ENCODE assay signal across 20 mouse cellular contexts in genomic region chr4:114676908-114677898, GRCm38 (mm10).
DNase-seq lines count a peak whose midpoint lies in the region; ATAC-seq and TF ChIP-seq lines count a peak whose summit lies in the region.
"Had no signal": no experiment of that assay in that cellular context is flagged by ENCODE, and none has a peak within 500 bp of the region (broad histone marks: within the 10 kb centered on the region; RNA-seq: fewer than 3 reads in every experiment).

No protein-coding gene starts in this region.

- H3K9me3 ChIP-seq in forebrain, embryonic 14.5 days (replicated peaks; ENCODE audit: control insufficient read depth, low read length) = no peaks in the 10 kb centered on the region
- H3K9me3 ChIP-seq in forebrain, embryonic 16.5 days (ENCODE audit: control insufficient read depth, low read length) = no peaks in the 10 kb centered on the region
- H3K9me3 ChIP-seq in kidney, postnatal 0 days (replicated peaks; ENCODE audit: low read length) = no peaks in the 10 kb centered on the region
- H3K9me3 ChIP-seq in intestine, embryonic 14.5 days (ENCODE audit: control insufficient read depth, low read length) = no peaks in the 10 kb centered on the region
- H3K9me3 ChIP-seq in stomach, embryonic 16.5 days (replicated peaks; ENCODE audit: control insufficient read depth, low read length) = no peaks in the 10 kb centered on the region
- H3K9me3 ChIP-seq: hindbrain, embryonic 13.5 days; midbrain, embryonic 13.5 days had no signal

- 0 out of 2 replicates have a peak, but pooled peaks cover 15% of the 10 kb centered on the region for H3K27me3 ChIP-seq in forebrain, embryonic 14.5 days (replicated peaks; ENCODE audit: control insufficient read depth, insufficient read depth, low read length)
- peaks cover 5% of the 10 kb centered on the region; the same call in 1 of the 2 replicates for H3K27me3 ChIP-seq in forebrain, embryonic 16.5 days (replicated peaks; ENCODE audit: control insufficient read depth, insufficient read depth, low read length)
- H3K27me3 ChIP-seq in kidney, postnatal 0 days (ENCODE audit: insufficient read depth, low read length) = no peaks in the 10 kb centered on the region
- no peaks in the 10 kb centered on the region for H3K27me3 ChIP-seq in kidney, adult 2 months (replicated peaks; ENCODE audit: control insufficient read depth, insufficient read depth, low read length)
- H3K27me3 ChIP-seq in intestine, embryonic 14.5 days (replicated peaks; ENCODE audit: control insufficient read depth, insufficient read depth, low read length) = peaks cover 4% of the 10 kb centered on the region; the same call in 1 of the 2 replicates
- H3K27me3 ChIP-seq in stomach, embryonic 16.5 days (ENCODE audit: control insufficient read depth, insufficient read depth, low read length) = no peaks in the 10 kb centered on the region
- H3K27me3 ChIP-seq: midbrain, embryonic 13.5 days had no signal

- H3K36me3 ChIP-seq in forebrain, embryonic 14.5 days (ENCODE audit: control insufficient read depth, insufficient read depth, low read length) = no peaks in the 10 kb centered on the region
- no peaks in the 10 kb centered on the region for H3K36me3 ChIP-seq in forebrain, embryonic 16.5 days (ENCODE audit: control insufficient read depth, insufficient read depth)
- H3K36me3 ChIP-seq in kidney, postnatal 0 days (ENCODE audit: insufficient read depth, low read length) = no peaks in the 10 kb centered on the region
- H3K36me3 ChIP-seq in kidney, adult 2 months (ENCODE audit: control insufficient read depth, insufficient read depth, low read length) = no peaks in the 10 kb centered on the region
- no peaks in the 10 kb centered on the region for H3K36me3 ChIP-seq in intestine, embryonic 14.5 days (ENCODE audit: control insufficient read depth, insufficient read depth, low read length)
- no peaks in the 10 kb centered on the region for H3K36me3 ChIP-seq in stomach, embryonic 16.5 days (ENCODE audit: control insufficient read depth, insufficient read depth, low read length)
- H3K36me3 ChIP-seq: hindbrain, embryonic 13.5 days; midbrain, embryonic 13.5 days had no signal

- H3K9ac ChIP-seq in forebrain, embryonic 14.5 days (ENCODE audit: low read length) = no peak overlapping the region
- H3K9ac ChIP-seq in forebrain, embryonic 16.5 days (replicated peaks; ENCODE audit: low read depth, low read length) = no peak overlapping the region
- no peak overlapping the region for H3K9ac ChIP-seq in kidney, postnatal 0 days (ENCODE audit: low read depth, low read length)
- no peak overlapping the region for H3K9ac ChIP-seq in intestine, embryonic 14.5 days (ENCODE audit: low read length)
- no peak overlapping the region for H3K9ac ChIP-seq in stomach, embryonic 16.5 days (ENCODE audit: low read length)
- H3K9ac ChIP-seq: forebrain, postnatal 0 days; hindbrain, embryonic 13.5 days; liver, postnatal 0 days; midbrain, embryonic 13.5 days had no signal

- TF ChIP-seq CTCF in kidney, postnatal 0 days (IDR thresholded peaks at IDR 0.05; ENCODE audit: low read depth) = no peak
- no peak for TF ChIP-seq CTCF in kidney, adult 2 months (conservative IDR thresholded peaks at IDR 0.05; ENCODE audit: insufficient read depth, insufficient read length, low read depth, low read length)

- DNase-seq in forebrain, embryonic 14.5 days (ENCODE audit: low spot score) = no peak
- no peak for DNase-seq in kidney, postnatal 0 days (ENCODE audit: low spot score)
- no peak for DNase-seq in kidney, adult 2 months
- no peak for DNase-seq in intestine, embryonic 14.5 days (ENCODE audit: low spot score)
- no peak for DNase-seq in layer of hippocampus, adult 9-10 months (ENCODE audit: low spot score)
- no peak for DNase-seq in ovary, postnatal 36 days (ENCODE audit: low spot score)
- DNase-seq: adrenal gland, adult 2 months; cerebellum, adult 2 months; cerebellum, postnatal 36 days; heart, postnatal 10 days; kidney, adult 11 months; left cerebral cortex, postnatal 4 days; liver, postnatal 0 days; lung, postnatal 10 days; thymus, postnatal 36 days had no signal

- 91% methylated on average over 13 of the region's 13 CpGs for whole genome bisulfite sequencing in forebrain, embryonic 14.5 days
- 90% methylated on average over 13 of the region's 13 CpGs for WGBS in forebrain, embryonic 16.5 days
- WGBS in kidney, postnatal 0 days = 39% methylated on average over 13 of the region's 13 CpGs
- WGBS in kidney, adult 2 months = 70% methylated on average over 13 of the region's 13 CpGs
- WGBS in intestine, embryonic 14.5 days = 50% methylated on average over 13 of the region's 13 CpGs
- WGBS in stomach, embryonic 16.5 days = 71% methylated on average over 13 of the region's 13 CpGs

- peaks cover 11% of the 10 kb centered on the region for H3K4me1 ChIP-seq in forebrain, embryonic 14.5 days (ENCODE audit: control insufficient read depth, insufficient read depth, low read length)
- H3K4me1 ChIP-seq in forebrain, embryonic 16.5 days (replicated peaks; ENCODE audit: control insufficient read depth, insufficient read depth, low read length) = peaks cover 14% of the 10 kb centered on the region
- peaks cover 7% of the 10 kb centered on the region; the same call in 1 of the 2 replicates for H3K4me1 ChIP-seq in kidney, postnatal 0 days (replicated peaks; ENCODE audit: insufficient read depth, low read length)
- H3K4me1 ChIP-seq in kidney, adult 2 months (ENCODE audit: control insufficient read depth, insufficient read depth, low read length) = peaks cover 3% of the 10 kb centered on the region; the same call in 1 of the 2 replicates
- H3K4me1 ChIP-seq in intestine, embryonic 14.5 days (replicated peaks; ENCODE audit: control insufficient read depth, insufficient read depth, low read length) = no peaks in the 10 kb centered on the region
- peaks cover 7% of the 10 kb centered on the region for H3K4me1 ChIP-seq in stomach, embryonic 16.5 days (ENCODE audit: control insufficient read depth, insufficient read depth, low read length)

- no peak for ATAC-seq in forebrain, embryonic 14.5 days
- ATAC-seq in forebrain, embryonic 16.5 days = no peak
- ATAC-seq in kidney, postnatal 0 days (replicated peaks; ENCODE audit: low FRiP score, low read depth) = peak; percentile 36; the same call in 1 of the 2 replicates
- ATAC-seq in intestine, embryonic 14.5 days (replicated peaks; ENCODE audit: low FRiP score, low TSS enrichment, low read depth) = peak; percentile 72
- peak; percentile 46; the same call in 1 of the 2 replicates for ATAC-seq in stomach, embryonic 16.5 days (ENCODE audit: insufficient read depth, low FRiP score)
- ATAC-seq: liver, postnatal 0 days had no signal

- no peak overlapping the region for H3K4me2 ChIP-seq in forebrain, embryonic 14.5 days (ENCODE audit: low read length)
- H3K4me2 ChIP-seq in forebrain, embryonic 16.5 days (ENCODE audit: low read length) = no peak overlapping the region
- H3K4me2 ChIP-seq in kidney, postnatal 0 days (ENCODE audit: low read length) = no peak overlapping the region
- no peak overlapping the region for H3K4me2 ChIP-seq in intestine, embryonic 14.5 days (ENCODE audit: low read length)
- no peak overlapping the region for H3K4me2 ChIP-seq in stomach, embryonic 16.5 days (ENCODE audit: low read depth, low read length)
- H3K4me2 ChIP-seq: hindbrain, embryonic 13.5 days; midbrain, embryonic 13.5 days had no signal

- peak overlapping the region; percentile 68; the same call in 1 of the 2 replicates for H3K27ac ChIP-seq in forebrain, embryonic 14.5 days (ENCODE audit: low read depth, low read length)
- no peak overlapping the region for H3K27ac ChIP-seq in forebrain, embryonic 16.5 days (ENCODE audit: low read length)
- no peak overlapping the region for H3K27ac ChIP-seq in kidney, postnatal 0 days
- H3K27ac ChIP-seq in kidney, adult 2 months (ENCODE audit: insufficient read depth, low read depth, low read length) = no peak overlapping the region
- H3K27ac ChIP-seq in intestine, embryonic 14.5 days (ENCODE audit: low read depth) = no peak overlapping the region
- H3K27ac ChIP-seq in stomach, embryonic 16.5 days (ENCODE audit: low read length) = no peak overlapping the region

- H3K4me3 ChIP-seq in forebrain, embryonic 14.5 days (ENCODE audit: low read depth, low read length) = no peak overlapping the region
- H3K4me3 ChIP-seq in forebrain, embryonic 16.5 days (replicated peaks; ENCODE audit: low read length) = no peak overlapping the region
- no peak overlapping the region for H3K4me3 ChIP-seq in kidney, postnatal 0 days (replicated peaks; ENCODE audit: low read depth, low read length)
- no peak overlapping the region for H3K4me3 ChIP-seq in kidney, adult 2 months (ENCODE audit: insufficient read depth, low read depth, low read length)
- no peak overlapping the region for H3K4me3 ChIP-seq in intestine, embryonic 14.5 days (ENCODE audit: low read depth, low read length)
- no peak overlapping the region for H3K4me3 ChIP-seq in stomach, embryonic 16.5 days (replicated peaks; ENCODE audit: low read length)
- H3K4me3 ChIP-seq: hindbrain, embryonic 13.5 days; midbrain, embryonic 13.5 days had no signal

- no peak for TF ChIP-seq POLR2A in kidney, adult 2 months (IDR thresholded peaks at IDR 0.05; ENCODE audit: low read depth, low read length)

Comparison
In these comparisons a context has a peak if more than half of its experiments do, and no peak if none do; other contexts are left out.
1. ATAC-seq: peak in kidney, postnatal 0 days (single experiment), intestine, embryonic 14.5 days (single experiment) and stomach, embryonic 16.5 days (single experiment); none in forebrain, embryonic 14.5 days (single experiment) and forebrain, embryonic 16.5 days (single experiment).